Mouse (Mus musculus): ENCODE results near the gene Fcgr1.

The Fcgr1 gene

DNA sequence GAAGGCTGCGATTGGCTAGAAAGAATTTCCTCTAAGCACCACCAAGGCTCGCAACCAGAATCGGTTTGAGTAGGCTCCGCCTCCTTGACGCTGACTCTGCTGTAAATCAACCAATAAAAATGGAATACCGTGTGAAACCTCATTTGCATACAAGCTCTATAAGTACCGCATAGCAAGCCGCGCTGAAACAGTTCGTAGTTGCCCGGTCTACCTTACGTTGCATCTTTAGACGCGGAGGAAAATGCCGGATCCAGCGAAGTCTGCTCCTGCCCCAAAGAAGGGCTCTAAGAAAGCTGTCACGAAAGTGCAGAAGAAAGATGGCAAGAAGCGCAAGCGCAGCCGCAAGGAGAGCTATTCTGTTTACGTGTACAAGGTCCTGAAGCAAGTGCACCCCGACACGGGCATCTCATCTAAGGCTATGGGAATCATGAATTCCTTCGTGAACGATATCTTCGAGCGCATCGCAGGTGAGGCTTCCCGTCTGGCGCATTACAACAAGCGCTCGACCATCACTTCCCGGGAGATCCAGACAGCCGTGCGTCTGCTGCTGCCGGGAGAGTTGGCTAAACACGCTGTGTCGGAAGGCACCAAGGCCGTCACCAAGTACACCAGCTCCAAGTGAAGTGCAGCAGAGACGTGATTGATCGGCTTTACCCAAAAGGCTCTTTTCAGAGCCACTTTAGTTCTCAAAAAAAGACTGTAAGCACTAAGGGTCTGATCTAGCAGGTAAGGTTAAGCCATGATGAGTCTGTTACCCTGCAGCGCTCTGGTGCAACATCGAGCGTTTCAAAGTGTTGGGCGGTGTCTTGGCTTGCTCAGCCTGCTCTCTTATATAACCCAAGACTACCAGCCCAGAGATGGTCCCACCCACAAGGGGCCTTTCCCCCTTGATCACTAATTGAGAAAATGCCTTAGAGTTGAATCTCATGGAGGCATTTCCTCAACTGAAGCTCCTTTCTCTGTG, 24.0 kb downstream of the Fcgr1 start, which contains the start of gene Hist2h2bb:
Hist2h2bb (plus strand) TSS at position 242 of the 964 bp plus-strand sequence.
- DNase-seq (ENCODE audit: low spot score) = peak; percentile 90

GRCm38 (mm10) chr3:96268776-96269378, 24.9 kb downstream of the Fcgr1 start:
- peak; percentile 46 for DNase-seq (ENCODE audit: low spot score)

GRCm38 (mm10) chr3:96268051-96268775, 25.6 kb downstream of the Fcgr1 start, which contains the start of gene Hist2h3b:
Hist2h3b (plus strand) TSS chr3:96268654.
- peak; percentile 50 for DNase-seq (ENCODE audit: low spot score)

DNA sequence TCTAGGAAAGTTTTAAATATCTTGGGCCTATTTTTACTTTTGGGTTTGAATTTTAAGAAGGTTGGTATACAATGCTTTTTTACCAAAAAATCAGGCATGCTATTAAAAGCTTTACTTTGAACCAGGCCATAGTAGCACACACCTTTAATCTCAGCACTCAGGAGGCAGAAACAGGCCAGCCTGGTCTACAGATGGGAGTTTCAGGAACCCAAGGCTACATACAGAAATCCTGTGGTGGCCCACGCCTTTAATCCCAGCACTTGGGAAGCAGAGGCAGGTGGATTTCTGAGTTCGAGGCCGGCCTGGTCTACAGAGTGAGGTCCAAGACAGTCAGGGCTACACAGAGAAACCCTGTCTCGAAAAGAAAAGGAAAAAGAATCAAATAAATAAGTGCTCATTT, 26.2 kb downstream of the Fcgr1 start:
- DNase-seq (ENCODE audit: low spot score) = no peak

GRCm38 (mm10) chr3:96266132-96266710, 27.5 kb downstream of the Fcgr1 start:
- no peak for DNase-seq (ENCODE audit: low spot score)

DNA sequence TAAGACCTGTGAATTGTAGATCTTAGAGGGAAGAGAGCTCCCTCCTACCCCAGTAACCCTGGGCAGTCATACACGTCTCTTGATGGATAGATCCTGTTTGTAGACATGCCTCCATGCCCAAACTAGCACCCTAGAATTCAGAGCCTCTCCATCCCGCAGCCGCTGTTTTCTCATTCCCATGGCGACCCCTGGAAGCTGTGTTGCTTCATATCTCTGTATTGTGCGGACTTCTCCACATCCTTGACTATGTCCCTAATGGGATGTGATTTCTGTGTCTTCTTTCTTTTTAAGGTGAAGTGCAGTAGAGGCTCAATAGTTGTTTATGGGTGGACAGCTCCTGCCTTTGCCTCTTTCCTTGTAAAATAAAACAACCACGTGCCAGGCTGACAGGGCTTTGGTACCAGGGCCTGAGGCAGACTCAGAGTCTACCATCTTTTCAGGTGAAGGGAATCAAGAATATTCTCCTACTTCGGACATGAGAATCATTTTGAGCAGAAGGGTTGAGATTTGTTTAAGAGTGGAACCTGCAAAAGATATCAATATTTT, 29.3 kb downstream of the Fcgr1 start:
- no peak for DNase-seq (ENCODE audit: low spot score)

GRCm38 (mm10) chr3:96263558-96264403, 30.0 kb downstream of the Fcgr1 start:
- peak; percentile 64 for DNase-seq (ENCODE audit: low spot score)

GRCm38 (mm10) chr3:96262979-96263550, 30.7 kb downstream of the Fcgr1 start, which contains the start of gene Hist2h4:
Hist2h4 (minus strand) TSS chr3:96263311.
- peak; percentile 96 for DNase-seq (ENCODE audit: low spot score)

GRCm38 (mm10) chr3:96262216-96262875, 31.4 kb downstream of the Fcgr1 start:
- DNase-seq (ENCODE audit: low spot score) = peak; percentile 69

- DNase-seq (ENCODE audit: low spot score) = no peak
Observed at GRCm38 (mm10) chr3:96261623-96262022, 32.1 kb downstream of the Fcgr1 start.

- no peak for DNase-seq (ENCODE audit: low spot score)
Observed at GRCm38 (mm10) chr3:96260220-96260619, 33.5 kb downstream of the Fcgr1 start.

DNA sequence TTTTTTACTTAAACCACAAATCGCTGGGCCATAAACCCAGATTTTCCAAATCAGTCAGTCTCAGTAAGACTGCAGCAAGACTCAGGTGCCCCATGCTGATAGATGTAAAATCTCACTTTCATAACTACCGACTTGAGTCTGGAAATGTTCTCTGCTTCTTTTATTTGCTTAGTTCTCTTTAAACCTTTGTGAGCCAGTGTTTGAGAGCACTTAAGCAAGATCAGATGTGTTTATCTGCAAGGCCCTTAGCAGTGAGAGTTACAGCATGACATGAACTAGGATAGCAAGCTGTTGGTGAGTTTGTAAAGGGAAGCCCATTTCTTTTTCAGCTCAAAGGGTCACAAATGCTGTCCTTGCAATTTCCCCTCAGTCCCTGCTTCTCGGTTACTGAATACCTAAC, 36.6 kb downstream of the Fcgr1 start:
- no peak for DNase-seq (ENCODE audit: low spot score)

GRCm38 (mm10) chr3:96255926-96256593, 37.7 kb downstream of the Fcgr1 start:
- DNase-seq (ENCODE audit: low spot score) = no peak

DNA sequence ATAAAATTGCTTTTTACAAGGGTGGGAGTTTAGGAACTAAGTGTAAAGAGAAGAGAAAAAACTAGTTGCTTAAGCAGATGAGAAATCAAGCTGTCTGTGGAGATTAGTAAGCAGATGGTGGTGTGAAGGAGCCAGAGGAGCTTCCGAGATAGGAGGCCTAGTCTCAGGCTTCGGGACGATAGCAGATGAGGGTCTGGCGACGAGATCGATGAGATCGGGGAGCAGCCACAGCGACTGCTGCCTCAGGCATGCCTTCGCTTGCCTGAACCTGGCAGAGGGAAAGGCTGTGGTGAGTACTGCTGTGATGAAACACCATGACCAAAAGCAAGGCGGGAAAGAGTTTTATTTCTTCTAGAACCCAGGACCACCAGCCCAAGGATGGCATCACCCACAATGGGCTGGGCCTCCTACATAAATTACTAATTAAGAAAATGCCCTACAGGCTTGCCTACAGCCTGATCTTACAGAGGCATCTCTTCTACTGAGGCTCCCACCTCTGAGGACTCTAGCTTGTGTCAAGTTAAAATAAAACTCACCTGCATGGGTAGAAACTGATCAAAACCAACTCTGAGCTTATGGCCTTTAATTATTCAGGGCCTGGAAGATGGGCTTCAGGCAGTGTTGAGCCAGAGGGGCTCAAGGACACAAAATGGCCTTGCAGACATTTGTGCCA, 39.0 kb downstream of the Fcgr1 start:
- no peak for DNase-seq (ENCODE audit: low spot score)

DNA sequence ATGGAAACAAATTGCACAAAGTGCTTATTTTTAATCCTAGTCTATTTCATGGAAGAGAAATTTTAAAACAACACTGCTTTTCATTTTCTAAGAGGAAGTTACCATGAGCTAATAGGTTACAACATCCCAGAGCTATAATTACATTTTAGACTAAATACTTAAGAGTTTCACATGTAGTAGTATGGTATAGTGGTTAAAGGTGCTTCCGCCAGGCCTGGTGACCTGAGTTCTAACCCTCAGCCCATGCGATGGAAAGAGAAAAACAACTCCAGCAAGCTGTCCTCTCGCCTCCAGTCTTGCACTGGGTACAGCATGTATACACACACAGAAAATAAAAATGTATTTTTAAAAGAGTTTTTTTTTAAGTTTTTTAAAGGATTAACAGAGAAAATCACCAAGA, 42.0 kb downstream of the Fcgr1 start:
- DNase-seq (ENCODE audit: low spot score) = no peak

DNA sequence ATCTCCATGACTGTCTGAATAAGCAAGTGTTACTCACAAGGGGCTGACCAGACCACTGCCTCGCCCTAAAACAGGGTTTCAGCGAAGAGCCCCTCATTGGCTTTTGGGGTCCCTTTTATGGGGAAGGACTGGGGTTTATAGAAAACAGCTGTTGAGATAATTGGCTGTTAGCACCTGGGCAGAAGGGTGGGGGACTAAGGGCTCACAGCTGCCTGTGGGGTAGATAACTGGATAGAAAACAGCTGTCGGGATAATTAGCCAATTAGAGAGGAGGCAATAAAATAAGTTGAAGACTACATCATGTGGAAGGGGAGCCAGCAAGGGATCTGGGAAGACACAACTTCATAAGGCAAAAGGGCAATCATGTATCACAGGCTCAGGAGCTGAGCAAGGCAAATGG, 42.9 kb downstream of the Fcgr1 start:
- no peak for DNase-seq (ENCODE audit: low spot score)

DNA sequence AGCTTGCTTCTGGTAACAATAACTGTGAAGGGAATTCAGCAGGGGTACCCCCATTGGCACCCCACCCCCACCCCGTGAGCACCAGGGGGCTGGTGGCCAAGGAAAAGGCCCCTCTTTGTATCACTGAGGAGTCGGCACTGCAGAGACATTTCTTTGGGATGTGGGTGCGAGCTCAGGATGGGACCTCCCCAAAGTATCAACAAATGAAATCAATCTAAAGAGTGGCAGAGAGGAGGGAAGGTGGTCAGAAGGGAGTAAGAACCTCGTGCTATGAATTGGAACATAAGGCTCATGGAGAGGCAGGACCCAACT, 44.8 kb downstream of the Fcgr1 start:
- DNase-seq (ENCODE audit: low spot score) = no peak

GRCm38 (mm10) chr3:96248141-96249033, 45.4 kb downstream of the Fcgr1 start:
- no peak for DNase-seq (ENCODE audit: low spot score)

Measured in T-cell, adult 2 months (primary cell).